Mouse (Mus musculus): ENCODE measurements around the gene Emx2.

GRCm38 (mm10) chr19:59423685-59424084 is 34.5 kb upstream of the Emx2 start:
- TF ChIP-seq USF1 (IDR thresholded peaks at IDR 0.05; ENCODE audit: low read depth) (no peak), CTCF (IDR thresholded peaks at IDR 0.05; ENCODE audit: control insufficient read depth, insufficient read depth, insufficient read length) (no peak), MAX (IDR thresholded peaks at IDR 0.05) (no peak)
